Mouse (Mus musculus): Measurements from ENCODE around the gene Ptcd1.
"Not testable (repeated sequence)": the region's sequence is repeated elsewhere in the genome, so short reads cannot be mapped to it uniquely, and the experiment has no call there.

Ptcd1 gene

GRCm38 (mm10) chr5:145166536-145167305 lies at the start of gene Ptcd1, which contains the start of gene Cpsf4:
TSS of gene Ptcd1 (minus strand) at chr5:145167108.
TSS of gene Cpsf4 (plus strand) at chr5:145167213.
- DNase-seq (ENCODE audit: low read depth): peak; percentile 98

- DNase-seq (ENCODE audit: low read depth): peak; percentile 57
These were observed 47.8 kb upstream of the Ptcd1 start for GRCm38 (mm10) chr5:145214679-145215078.

GRCm38 (mm10) chr5:145213505-145213904 lies 46.6 kb upstream of the Ptcd1 start:
- no peak for DNase-seq (ENCODE audit: low read depth)

- no peak for DNase-seq (ENCODE audit: low read depth)
These were observed 45.3 kb upstream of the Ptcd1 start for GRCm38 (mm10) chr5:145212216-145212615.

GRCm38 (mm10) chr5:145211340-145211739 lies 44.4 kb upstream of the Ptcd1 start:
- DNase-seq (ENCODE audit: low read depth): no peak

GRCm38 (mm10) chr5:145208391-145208790 lies 41.5 kb upstream of the Ptcd1 start:
- DNase-seq (ENCODE audit: low read depth): not testable (repeated sequence)

GRCm38 (mm10) chr5:145207954-145208353 lies 41.0 kb upstream of the Ptcd1 start:
- no peak for DNase-seq (ENCODE audit: low read depth)

GRCm38 (mm10) chr5:145207385-145207784 lies 40.5 kb upstream of the Ptcd1 start:
- DNase-seq (ENCODE audit: low read depth): no peak

GRCm38 (mm10) chr5:145205041-145205440 lies 38.1 kb upstream of the Ptcd1 start:
- DNase-seq (ENCODE audit: low read depth): peak; percentile 37

GRCm38 (mm10) chr5:145203936-145204691 lies 37.2 kb upstream of the Ptcd1 start, which contains the start of gene Zkscan5:
TSS of gene Zkscan5 (plus strand) at chr5:145204562.
- DNase-seq (ENCODE audit: low read depth): peak; percentile 100

- peak; percentile 62 for DNase-seq (ENCODE audit: low read depth)
These were observed 35.5 kb upstream of the Ptcd1 start for GRCm38 (mm10) chr5:145202446-145202845.

- peak; percentile 95 for DNase-seq (ENCODE audit: low read depth)
These were observed 34.5 kb upstream of the Ptcd1 start, which contains the start of gene Zkscan14 for GRCm38 (mm10) chr5:145201321-145201991. TSS of gene Zkscan14 (minus strand) at chr5:145201868.

GRCm38 (mm10) chr5:145200387-145200786 lies 33.5 kb upstream of the Ptcd1 start:
- peak; percentile 60 for DNase-seq (ENCODE audit: low read depth)

GRCm38 (mm10) chr5:145191962-145192361 lies 25.1 kb upstream of the Ptcd1 start, which contains the start of gene Atp5j2:
TSS of gene Atp5j2 (minus strand) at chr5:145192062.
- no peak for DNase-seq (ENCODE audit: low read depth)

GRCm38 (mm10) chr5:145190875-145191798 lies 24.2 kb upstream of the Ptcd1 start:
- DNase-seq (ENCODE audit: low read depth): peak; percentile 92

- no peak for DNase-seq (ENCODE audit: low read depth)
These were observed 23.5 kb upstream of the Ptcd1 start for GRCm38 (mm10) chr5:145190373-145190772.

GRCm38 (mm10) chr5:145189416-145189815 lies 22.5 kb upstream of the Ptcd1 start:
- peak; percentile 18 for DNase-seq (ENCODE audit: low read depth)

- no peak for DNase-seq (ENCODE audit: low read depth)
These were observed 18.3 kb upstream of the Ptcd1 start for GRCm38 (mm10) chr5:145185244-145185643.

- DNase-seq (ENCODE audit: low read depth): no peak
These were observed 11.6 kb upstream of the Ptcd1 start for GRCm38 (mm10) chr5:145178461-145178980.

- DNase-seq (ENCODE audit: low read depth): no peak
These were observed 376 bp upstream of the Ptcd1 start for GRCm38 (mm10) chr5:145167306-145167661.

- no peak for DNase-seq (ENCODE audit: low read depth)
These were observed 1.7 kb downstream of the Ptcd1 start for GRCm38 (mm10) chr5:145165184-145165583.
